Mouse (Mus musculus) T-cell, adult 66 days (primary cell): ENCODE data around the gene Armc2. TPM values are rescaled to one million over a fixed set of nuclear protein-coding genes. Genes with fewer than 3 reads are reported as not detected.

Source experiments
- total RNA-seq, 2 experiments: library from RNA; stranded (reverse); gene quantifications; 3 replicates in 1 of 2; 4 replicates in 1 of 2; pipeline ENCODE4 v1.2.4; 2023

Armc2 gene
- total RNA-seq = under 1 TPM; 0.65 to 0.96 TPM

DNA sequence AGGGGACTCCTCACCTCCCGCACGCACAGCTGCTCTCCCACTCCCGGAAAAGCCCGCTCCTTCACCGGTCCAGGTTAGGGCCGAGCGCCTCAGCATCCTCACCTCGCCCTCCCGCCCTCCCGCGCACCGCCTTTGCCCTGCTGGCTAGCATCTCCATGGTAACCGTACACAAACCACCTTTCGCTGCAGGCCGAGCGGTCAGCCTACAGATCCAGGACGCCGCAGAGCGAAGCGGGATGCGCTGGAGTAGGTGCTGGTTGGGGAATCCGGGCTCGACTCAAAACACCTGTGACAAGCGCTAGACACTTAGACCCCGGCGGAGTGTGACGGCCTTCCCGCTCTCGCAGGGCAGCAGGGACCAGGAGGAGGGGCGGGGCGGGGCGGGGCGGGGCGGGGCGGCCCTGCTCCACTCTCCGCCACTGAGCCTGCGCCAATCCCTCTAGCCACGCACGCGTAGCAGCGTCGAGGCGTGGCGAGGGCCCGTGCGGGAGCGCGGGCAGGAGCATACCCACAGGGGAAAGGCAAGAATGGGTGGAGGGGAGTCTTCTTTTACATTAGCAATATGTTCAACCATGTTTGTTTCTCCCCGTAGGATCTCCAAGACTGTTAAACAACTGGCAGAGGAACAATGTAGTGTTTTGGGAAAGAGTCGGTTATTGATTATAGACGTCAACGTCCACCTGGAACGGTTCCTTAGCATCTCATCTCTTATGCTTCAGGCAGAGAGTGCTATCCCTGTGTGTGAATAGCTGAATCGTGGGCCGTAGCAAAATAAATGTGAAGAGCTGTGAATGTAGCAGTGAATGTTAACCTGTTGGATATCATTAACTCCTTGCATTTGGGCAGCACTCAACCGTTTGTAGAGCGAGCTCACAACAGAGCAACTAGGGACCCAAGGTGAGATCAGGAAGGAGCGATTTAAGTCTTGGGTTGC lies at the start of gene Armc2:
TSS of gene Armc2 (minus strand) at position 427 of the 934 bp plus-strand sequence.

Other genes starting within 250 kb of the Armc2 start
- 10 to 100 TPM; 12.4 to 14.1 TPM for gene Cep57l1, start 208.6 kb downstream of the Armc2 start, total RNA-seq
- gene Sesn1, start 208.5 kb downstream of the Armc2 start, total RNA-seq = 10 to 100 TPM; 67.9 to 82.7 TPM